Mouse (Mus musculus) skeletal muscle tissue, adult 2 months (tissue): ENCODE results near the gene Grm1.

Experiments used
- DNase-seq: peaks from one replicate; pipeline ENCODE4 v3.0.0-alpha.2; 2012; ENCODE audit warnings: low read depth, low spot score

Gene Grm1

GRCm38 (mm10) chr10:10734561-10734960, 347.6 kb downstream of the Grm1 start:
- DNase-seq: no peak

DNA sequence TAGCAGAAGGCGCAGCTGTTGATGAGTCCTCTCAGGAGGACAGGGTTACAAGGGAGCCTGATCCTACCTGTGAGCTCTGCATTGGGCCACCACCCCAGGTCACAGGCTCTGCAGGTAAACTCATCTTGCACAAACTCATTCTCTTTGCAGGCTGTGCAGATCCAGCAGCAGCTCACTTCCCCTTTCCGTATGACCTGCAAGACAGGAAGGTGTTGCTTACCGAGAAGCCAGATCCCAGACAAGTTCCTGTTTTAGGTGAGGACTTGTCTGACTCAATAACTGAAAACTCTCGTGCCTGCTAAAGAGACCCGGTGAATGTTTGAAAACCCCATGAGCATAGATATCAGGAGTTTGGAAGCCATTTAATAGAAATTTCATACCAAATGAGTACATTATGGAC, 349.1 kb downstream of the Grm1 start:
- no peak for DNase-seq

GRCm38 (mm10) chr10:10726501-10726900, 355.7 kb downstream of the Grm1 start:
- DNase-seq: no peak

DNA sequence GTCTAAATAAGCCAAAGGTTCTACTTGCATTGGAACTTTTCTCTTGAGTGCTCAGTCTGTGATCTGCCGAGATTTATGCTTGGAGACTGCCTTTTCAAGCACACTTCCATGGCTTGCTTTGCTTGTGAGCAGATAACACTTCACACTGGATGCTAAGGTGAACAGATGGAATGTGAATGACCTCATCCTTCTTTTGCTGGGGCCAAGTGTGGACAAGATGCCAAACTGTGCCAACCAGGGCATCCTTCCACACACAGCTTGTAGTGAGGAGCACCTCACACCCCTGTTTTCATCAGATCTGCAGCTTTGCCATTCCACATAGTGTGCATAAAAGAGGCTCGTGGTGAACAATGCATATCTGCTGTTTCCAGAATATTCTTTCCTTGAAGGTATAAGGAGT, 371.3 kb downstream of the Grm1 start:
- DNase-seq: no peak

DNA sequence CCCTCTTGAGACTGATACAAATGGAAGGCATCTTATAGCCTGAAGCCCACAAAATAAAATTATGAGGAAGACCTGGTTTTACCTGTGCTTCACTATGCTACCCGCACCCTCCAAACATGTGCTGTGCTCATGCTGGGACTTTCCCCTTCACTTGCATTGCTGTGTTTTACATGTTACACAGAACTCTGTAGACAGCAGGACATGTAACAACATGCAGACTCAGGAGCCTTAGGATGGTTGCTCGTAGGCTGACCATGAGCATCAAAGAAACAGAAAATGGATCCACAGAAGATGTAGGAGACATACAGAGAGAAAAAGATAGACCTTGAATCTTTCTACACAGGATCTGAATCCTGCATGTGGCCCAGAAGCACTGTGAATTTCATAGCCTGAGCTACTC, 371.8 kb downstream of the Grm1 start:
- DNase-seq: no peak

- DNase-seq: no peak
Observed at GRCm38 (mm10) chr10:10708031-10708430, 374.1 kb downstream of the Grm1 start.

GRCm38 (mm10) chr10:10701326-10701725, 380.8 kb downstream of the Grm1 start:
- no peak for DNase-seq

GRCm38 (mm10) chr10:10700903-10701302, 381.3 kb downstream of the Grm1 start:
- no peak for DNase-seq

DNA sequence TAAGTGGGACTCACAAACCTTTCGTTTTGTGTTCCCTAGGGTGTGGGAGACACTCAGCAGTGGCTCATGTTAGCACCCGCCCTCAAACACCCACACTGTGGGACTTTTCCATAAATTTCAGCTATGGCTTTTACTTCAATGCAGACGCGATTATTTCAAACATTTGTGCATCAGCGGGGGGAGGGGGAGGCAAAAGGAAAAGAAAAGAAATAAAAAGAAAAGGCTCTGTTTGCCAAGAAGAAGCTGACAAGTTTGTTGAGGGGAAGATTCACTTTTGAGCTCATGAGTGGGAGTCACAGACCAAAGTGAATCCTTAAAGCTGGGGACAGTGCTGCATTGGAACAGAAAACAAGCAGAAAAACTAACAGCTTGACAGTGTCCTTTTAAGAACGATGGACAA, 384.7 kb downstream of the Grm1 start:
- DNase-seq: no peak

GRCm38 (mm10) chr10:10689668-10690223, 392.4 kb downstream of the Grm1 start:
- no peak for DNase-seq

DNA sequence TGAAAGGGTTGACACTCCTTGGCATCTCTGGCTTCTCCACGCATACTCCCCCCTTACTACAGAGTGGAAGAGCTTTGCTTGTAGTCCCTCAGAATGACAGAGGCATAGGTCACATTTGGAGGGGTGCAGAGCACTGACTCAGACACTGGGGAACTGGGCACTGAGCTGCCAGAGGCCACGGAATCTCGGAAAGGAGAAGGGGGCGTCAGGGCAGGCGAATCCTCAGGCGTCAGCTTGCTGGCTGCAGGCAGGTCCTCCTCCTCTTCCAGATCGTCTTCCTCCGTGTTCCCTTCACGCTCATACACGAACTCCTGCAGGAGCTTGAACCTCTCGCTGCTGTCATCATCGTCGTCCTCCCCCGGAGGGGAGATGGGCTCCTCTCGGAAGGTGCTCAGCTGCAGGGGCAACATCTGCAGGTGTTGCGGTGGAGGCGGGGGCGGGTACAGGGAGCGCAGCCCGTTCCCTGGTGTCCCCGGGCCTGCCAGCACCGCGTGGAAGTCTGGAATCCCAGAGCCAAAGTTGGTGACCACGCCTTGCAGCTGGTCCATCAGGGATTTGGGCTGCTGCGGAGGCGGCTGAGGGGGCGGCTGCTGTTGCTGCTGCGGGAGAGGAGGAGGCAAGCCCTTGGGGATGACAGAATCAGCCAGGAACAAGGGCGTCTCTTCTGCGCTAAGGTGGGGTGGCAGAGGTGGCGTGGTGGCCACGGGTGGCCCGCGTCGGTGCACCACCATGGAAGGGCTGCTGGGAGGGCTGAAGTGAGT, 393.1 kb downstream of the Grm1 start:
- DNase-seq: no peak

DNA sequence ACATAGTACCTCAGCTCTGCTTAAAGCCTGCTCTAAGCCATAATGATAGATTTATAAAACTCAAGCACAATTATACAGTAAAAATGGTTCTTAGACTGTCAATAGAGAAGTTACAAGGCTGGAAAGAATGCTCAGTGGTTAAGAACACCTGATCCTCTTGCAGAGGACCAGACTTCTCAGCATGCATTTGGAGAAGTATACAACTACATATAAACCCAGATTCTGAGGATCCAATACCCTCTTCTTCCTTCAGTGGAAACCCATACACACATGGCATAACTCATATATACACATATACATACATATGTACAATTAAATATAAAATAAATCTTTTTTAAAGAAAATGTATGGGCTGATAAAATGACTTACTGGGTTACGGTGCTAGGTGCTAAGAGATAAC, 401.1 kb downstream of the Grm1 start, which contains the start of gene Gm10944:
Gene Gm10944 (plus strand): TSS at position 301 of the 400 bp plus-strand sequence.
- DNase-seq: no peak

DNA sequence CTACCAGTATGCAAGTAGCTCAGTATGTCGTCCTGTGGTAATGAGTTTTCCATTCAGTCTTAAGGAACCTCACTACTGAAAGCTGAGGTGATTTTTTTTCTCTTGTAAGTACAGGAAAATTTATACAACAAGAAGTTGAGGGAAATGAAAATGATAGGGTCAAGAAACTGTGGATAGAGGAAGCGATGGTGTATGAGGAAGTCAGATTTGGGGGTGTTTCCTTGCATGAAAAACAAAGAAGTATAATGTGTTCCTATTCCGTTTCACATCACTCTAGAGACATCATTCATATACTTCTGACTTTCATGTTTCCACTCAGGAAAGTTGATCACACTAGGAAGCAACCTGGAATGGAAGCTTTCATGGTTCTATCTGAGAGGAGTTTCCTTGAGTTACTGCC, 422.2 kb downstream of the Grm1 start:
- no peak for DNase-seq

GRCm38 (mm10) chr10:10659161-10659560, 423.0 kb downstream of the Grm1 start:
- DNase-seq: no peak

DNA sequence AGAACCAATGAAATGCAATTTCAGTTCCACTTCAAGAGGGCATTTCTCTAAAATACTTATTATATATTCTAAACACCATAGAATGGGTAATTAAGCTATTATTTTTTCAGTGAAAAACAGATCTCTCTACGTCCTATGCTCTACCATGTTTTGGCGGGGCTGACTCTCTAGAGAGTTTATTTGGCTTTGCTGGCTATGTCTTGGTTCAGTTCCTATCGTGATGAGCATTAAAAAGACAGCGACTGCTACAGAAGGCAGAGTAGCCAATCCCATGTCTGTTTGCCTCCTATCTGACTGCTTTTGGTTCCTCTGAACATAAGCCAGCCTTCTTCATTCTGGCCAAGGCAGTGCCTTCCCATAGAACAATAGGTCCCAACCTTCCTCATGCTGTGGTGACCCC, 425.5 kb downstream of the Grm1 start:
- DNase-seq: no peak

DNA sequence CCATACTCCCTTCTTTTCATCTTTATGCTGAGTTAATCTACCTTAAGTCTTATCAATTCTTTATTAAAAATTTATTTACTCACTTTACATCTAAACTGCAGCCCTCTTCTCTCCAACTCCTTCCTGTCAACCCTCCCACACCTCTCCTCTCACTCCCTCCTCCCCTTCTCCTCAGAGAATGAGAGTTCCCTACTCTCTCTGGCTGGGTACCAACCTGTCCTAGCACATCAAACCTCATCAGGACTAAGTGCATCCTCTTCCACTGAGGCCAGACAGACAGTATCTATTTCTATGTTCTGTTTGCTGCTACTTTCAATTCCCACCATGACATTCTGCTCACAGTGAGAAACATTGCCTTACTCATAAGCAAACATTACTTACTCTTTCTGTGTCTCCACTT, 426.2 kb downstream of the Grm1 start:
- no peak for DNase-seq
